Mouse (Mus musculus) ES-Bruce4 (cell line): ENCODE results near the gene Myh9. TPM values are rescaled to one million over a fixed set of nuclear protein-coding genes. Genes with fewer than 3 reads are reported as not detected.

Experiments
- H3K27ac ChIP-seq: 2 replicates; pipeline ENCODE4 v1.5.1; 2012; ENCODE audit warnings: low read length, inconsistent platforms; ENCODE audit not compliant: insufficient read depth
- H3K27me3 ChIP-seq: 2 replicates; pipeline ENCODE4 v1.6.1; 2012; ENCODE audit warnings: mild to moderate bottlenecking, low read length, inconsistent platforms; ENCODE audit not compliant: control insufficient read depth, poor library complexity, insufficient read depth, severe bottlenecking
- H3K36me3 ChIP-seq: 2 replicates; pipeline ENCODE4 v1.6.1; 2012; ENCODE audit warnings: inconsistent platforms, mild to moderate bottlenecking, low read length, moderate library complexity; ENCODE audit not compliant: control insufficient read depth, poor library complexity, insufficient read depth, severe bottlenecking
- H3K4me1 ChIP-seq: one replicate; pipeline ENCODE4 v1.8.1; 2011; ENCODE audit warnings: low read length; ENCODE audit not compliant: control insufficient read depth, insufficient read depth
- H3K4me3 ChIP-seq: 2 replicates; pipeline ENCODE4 v1.5.1; 2011; ENCODE audit warnings: low read depth, mild to moderate bottlenecking, low read length
- H3K9ac ChIP-seq: 2 replicates; pipeline ENCODE4 v1.6.1; 2012; ENCODE audit warnings: low read depth, mild to moderate bottlenecking, inconsistent platforms; ENCODE audit not compliant: poor library complexity, severe bottlenecking
- H3K9me3 ChIP-seq: replicated peaks from 2 replicates; pipeline ENCODE4 v1.6.1; 2012; ENCODE audit warnings: mild to moderate bottlenecking, low read length, inconsistent platforms; ENCODE audit not compliant: control insufficient read depth, poor library complexity, insufficient read depth, severe bottlenecking
- CTCF ChIP-seq: IDR thresholded peaks from one replicate; pipeline ENCODE4 v1.8.1; 2011; ENCODE audit warnings: low read depth, low read length
- EP300 ChIP-seq: IDR thresholded peaks from 2 replicates; pipeline ENCODE4 v1.6.1; 2011; ENCODE audit warnings: low read depth, low read length; ENCODE audit not compliant: insufficient read depth
- POLR2A ChIP-seq: IDR thresholded peaks from one replicate; pipeline ENCODE4 v1.8.1; 2011; ENCODE audit warnings: low read length; ENCODE audit not compliant: insufficient read depth
- polyA plus RNA-seq: library from polyadenylated mRNA; stranded (reverse); fragments of >200 nt; gene quantifications from 2 replicates; pipeline ENCODE4 v1.2.4, GENCODE M21; 2011; ENCODE audit warnings: low read depth; ENCODE audit not compliant: missing spikeins, insufficient read depth, insufficient read length

The Myh9 gene
- polyA plus RNA-seq, 1 experiment, result 601 TPM

- peak overlapping the region; percentile 39 for H3K27ac ChIP-seq
- TF ChIP-seq POLR2A, result no peak
- TF ChIP-seq EP300, result no peak
- TF ChIP-seq CTCF, result no peak
- no peaks in the 10 kb centered on the region for H3K27me3 ChIP-seq
- H3K4me1 ChIP-seq, result peaks cover 13% of the 10 kb centered on the region
- no peak overlapping the region for H3K9ac ChIP-seq
- H3K9me3 ChIP-seq, result no peaks in the 10 kb centered on the region
- H3K36me3 ChIP-seq, result no peaks in the 10 kb centered on the region
- H3K4me3 ChIP-seq, result no peak overlapping the region
Observed at GRCm38 (mm10) chr15:77885945-77886344, 44.0 kb upstream of the Myh9 start.

- no peaks in the 10 kb centered on the region for H3K9me3 ChIP-seq
- peaks cover 13% of the 10 kb centered on the region for H3K4me1 ChIP-seq
- 0 out of 2 replicates have a peak overlapping the region, but pooled peaks have one; percentile 12 for H3K27ac ChIP-seq
- no peak overlapping the region for H3K4me3 ChIP-seq
- no peaks in the 10 kb centered on the region for H3K36me3 ChIP-seq
- TF ChIP-seq EP300 (no peak), CTCF (no peak), POLR2A (no peak)
- H3K27me3 ChIP-seq, result no peaks in the 10 kb centered on the region
- no peak overlapping the region for H3K9ac ChIP-seq
Observed at GRCm38 (mm10) chr15:77885159-77885558, 43.2 kb upstream of the Myh9 start.

GRCm38 (mm10) chr15:77883697-77884010, 41.7 kb upstream of the Myh9 start:
- Histone ChIP-seq H3K27me3 (no peaks in the 10 kb centered on the region), H3K4me1 (peaks cover 10% of the 10 kb centered on the region), H3K9ac (peak overlapping the region; percentile 8), H3K9me3 (no peaks in the 10 kb centered on the region), H3K36me3 (no peaks in the 10 kb centered on the region), H3K27ac (peak overlapping the region; percentile 85), H3K4me3 (peak overlapping the region; percentile 28)
- TF ChIP-seq POLR2A (no peak), CTCF (no peak), EP300 (0 out of 2 replicates have a peak, but pooled peaks have one; percentile 13)

GRCm38 (mm10) chr15:77882797-77883696, 41.1 kb upstream of the Myh9 start:
- Histone ChIP-seq H3K36me3 (no peaks in the 10 kb centered on the region), H3K27ac (peak overlapping the region; percentile 85), H3K9me3 (no peaks in the 10 kb centered on the region), H3K27me3 (no peaks in the 10 kb centered on the region), H3K4me1 (peaks cover 10% of the 10 kb centered on the region), H3K9ac (peak overlapping the region; percentile 8), H3K4me3 (peak overlapping the region; percentile 28)
- TF ChIP-seq POLR2A (no peak), CTCF (no peak), EP300 (0 out of 2 replicates have a peak, but pooled peaks have one; percentile 46)

GRCm38 (mm10) chr15:77882297-77882696, 40.3 kb upstream of the Myh9 start:
- H3K27ac ChIP-seq, result peak overlapping the region; percentile 74
- no peaks in the 10 kb centered on the region for H3K9me3 ChIP-seq
- no peaks in the 10 kb centered on the region for H3K27me3 ChIP-seq
- peak overlapping the region; percentile 8 for H3K9ac ChIP-seq
- H3K36me3 ChIP-seq, result no peaks in the 10 kb centered on the region
- H3K4me1 ChIP-seq, result peaks cover 8% of the 10 kb centered on the region
- TF ChIP-seq EP300 (no peak), CTCF (no peak)
- peak overlapping the region; percentile 12 for H3K4me3 ChIP-seq

GRCm38 (mm10) chr15:77881698-77882097, 39.7 kb upstream of the Myh9 start:
- TF ChIP-seq EP300 (0 out of 2 replicates have a peak, but pooled peaks have one; percentile 7), POLR2A (no peak)
- Histone ChIP-seq H3K27ac (peak overlapping the region; percentile 74), H3K4me1 (peaks cover 8% of the 10 kb centered on the region), H3K4me3 (no peak overlapping the region), H3K9ac (peak overlapping the region; percentile 8; the same call in 1 of the 2 replicates), H3K36me3 (no peaks in the 10 kb centered on the region), H3K27me3 (no peaks in the 10 kb centered on the region), H3K9me3 (no peaks in the 10 kb centered on the region)
